Mouse (Mus musculus) lung, postnatal 4 days (tissue): ENCODE measurements around the gene 1700021F07Rik.

Experiments used
- DNase-seq, 2 experiments: peaks; one replicate each; pipeline ENCODE4 v3.0.0; 2021

The 1700021F07Rik gene

DNA sequence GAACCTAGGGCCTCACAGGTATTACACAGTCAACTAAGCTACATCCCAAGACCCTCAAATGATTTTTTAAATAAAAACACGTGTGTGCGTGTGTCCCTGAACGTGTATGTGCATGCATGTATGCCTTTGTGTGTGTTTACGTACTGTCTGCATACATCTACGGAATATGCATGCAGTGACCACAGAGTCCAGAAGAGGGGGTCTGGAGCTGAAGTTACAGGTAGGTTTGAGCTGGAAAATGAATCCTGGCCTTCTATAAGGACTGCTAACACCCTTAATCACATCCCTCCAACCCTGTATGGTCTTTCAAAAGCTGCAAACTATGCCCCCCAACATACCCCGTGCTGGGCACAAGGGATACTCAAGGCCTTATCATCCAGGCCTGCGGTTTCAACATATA lies 41.0 kb downstream of the 1700021F07Rik start:
- DNase-seq = no peak

DNA sequence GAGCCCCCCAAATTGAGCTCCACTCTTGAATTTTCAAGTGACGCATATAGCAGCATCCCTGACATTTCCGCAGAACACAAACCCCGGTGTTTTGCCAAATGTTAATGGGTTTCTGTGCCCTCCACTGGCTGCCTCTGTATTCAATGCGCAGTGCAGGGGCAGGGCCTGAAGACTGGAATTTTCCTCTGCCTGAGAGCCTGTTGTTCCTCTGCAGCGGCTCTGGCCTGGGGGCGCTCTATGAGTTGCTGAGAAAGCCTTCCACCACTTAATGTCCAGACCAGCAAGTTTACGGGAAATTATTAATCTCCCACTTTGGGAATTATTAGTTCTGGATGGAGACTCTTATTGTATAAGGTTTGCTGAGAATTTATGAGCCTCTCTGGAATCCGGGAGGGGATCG lies 41.8 kb downstream of the 1700021F07Rik start:
- peak in 1 of 2 experiments; percentile 43 for DNase-seq
